Mouse (Mus musculus) olfactory bulb, adult 2 months (tissue): ENCODE measurements around the gene Usf3.

Source experiments
- CTCF ChIP-seq: fragments of 200-500 bp; IDR thresholded peaks from 2 replicates; pipeline ENCODE4 v1.5.1; 2012; ENCODE audit warnings: low read depth, mild to moderate bottlenecking, low read length, moderate library complexity; ENCODE audit not compliant: insufficient read depth
- POLR2A ChIP-seq: fragments of 200-500 bp; IDR thresholded peaks from 2 replicates; pipeline ENCODE4 v1.6.1; 2012; ENCODE audit warnings: mild to moderate bottlenecking, low read depth, low read length, moderate library complexity; ENCODE audit not compliant: insufficient read depth

DNA sequence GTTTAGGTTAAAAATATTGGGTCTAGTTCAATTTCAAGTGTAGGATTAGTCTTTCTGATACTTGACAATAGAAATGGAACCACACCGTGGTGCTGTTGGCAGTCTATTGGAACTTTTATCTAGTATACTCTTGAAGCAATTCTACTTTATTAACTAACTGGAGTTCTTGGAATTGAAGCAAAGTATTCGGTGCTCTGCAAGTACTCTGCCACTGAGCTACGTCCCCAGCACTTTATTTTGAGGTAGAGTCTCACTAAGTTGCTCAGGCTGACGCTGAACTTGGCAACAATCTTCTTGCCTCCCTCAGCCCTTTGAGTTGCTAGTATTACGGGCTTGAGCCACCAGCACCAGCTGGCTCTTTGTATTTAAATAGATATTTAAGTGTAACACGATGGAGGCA is 31.6 kb upstream of the Usf3 start:
- no peak for TF ChIP-seq POLR2A
- no peak for TF ChIP-seq CTCF
